Comparison of ENCODE assay signal across 17 mouse cellular contexts in the genomic region with DNA sequence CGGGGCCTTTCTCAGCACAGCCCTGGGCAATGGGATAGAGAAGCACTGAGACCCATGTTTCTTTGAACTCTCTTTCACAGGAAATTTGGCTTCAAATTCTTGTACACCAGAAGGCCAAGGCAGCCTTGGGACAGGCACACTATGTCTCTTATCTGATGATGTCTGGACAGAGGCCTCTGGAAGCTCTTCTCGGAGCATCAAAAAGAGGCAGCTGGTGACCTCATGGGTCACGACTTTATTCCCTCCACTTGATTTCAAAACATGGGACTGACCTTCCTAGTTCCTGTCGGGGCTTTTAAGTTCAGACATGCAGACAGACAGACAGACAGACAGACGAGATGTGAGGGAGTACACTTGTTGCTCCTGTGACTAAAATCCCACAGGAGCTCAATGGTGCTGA. TPM values are rescaled to one million over a fixed set of nuclear protein-coding genes. Genes with fewer than 3 reads are reported as not detected.
DNase-seq lines count a peak whose midpoint lies in the region; ATAC-seq lines count a peak whose summit lies in the region.
"Had no signal": no experiment of that assay in that cellular context is flagged by ENCODE, and none has a peak within 500 bp of the region (broad histone marks: within the 10 kb centered on the region; RNA-seq: fewer than 3 reads in every experiment).

No protein-coding gene starts in this region.

- no peak overlapping the region for H3K4me2 ChIP-seq in liver, embryonic 16.5 days (ENCODE audit: low read depth, low read length)
- H3K4me2 ChIP-seq: forebrain, embryonic 12.5 days; heart, embryonic 12.5 days; hindbrain, embryonic 13.5 days; limb, embryonic 12.5 days had no signal

- DNase-seq in embryo, embryonic 10 days (ENCODE audit: low spot score) = peak; percentile 33
- DNase-seq in embryo, embryonic 9.5 days (ENCODE audit: extremely low spot score) = no peak
- peak; percentile 21 for DNase-seq in lung, postnatal 10 days
- no peak for DNase-seq in lung, postnatal 14 days
- DNase-seq in adrenal gland, postnatal 36 days = peak; percentile 57 to 75
- no peak for DNase-seq in spleen, postnatal 10 days (ENCODE audit: low spot score in 2 of 2)
- DNase-seq: cerebellum, adult 18-20 months; cerebellum, postnatal 25 days; gastrocnemius, adult 2 months; thymus, adult 18-20 months; thymus, postnatal 4 days had no signal

- 43% methylated on average over 5 of the region's 5 CpGs for WGBS in liver, embryonic 16.5 days (ENCODE audit: insufficient replicate concordance)

- H3K9ac ChIP-seq in liver, embryonic 16.5 days (ENCODE audit: low read depth, low read length) = no peak overlapping the region
- H3K9ac ChIP-seq: forebrain, embryonic 12.5 days; heart, embryonic 12.5 days; hindbrain, embryonic 13.5 days; limb, embryonic 12.5 days had no signal

- peak; percentile 20 for ATAC-seq in liver, embryonic 16.5 days (ENCODE audit: low read depth)
- ATAC-seq: inflammation-experienced regulatory T-cells, adult 6 months had no signal

- H3K9me3 ChIP-seq in liver, embryonic 16.5 days (replicated peaks; ENCODE audit: control insufficient read depth, low read length) = no peaks in the 10 kb centered on the region
- H3K9me3 ChIP-seq: forebrain, embryonic 12.5 days; heart, embryonic 12.5 days; hindbrain, embryonic 13.5 days; limb, embryonic 12.5 days had no signal

- no peaks in the 10 kb centered on the region for H3K27me3 ChIP-seq in liver, embryonic 16.5 days (ENCODE audit: control insufficient read depth, insufficient read depth, low read depth, low read length)
- H3K27me3 ChIP-seq: forebrain, embryonic 12.5 days; heart, embryonic 12.5 days; hindbrain, embryonic 13.5 days; limb, embryonic 12.5 days had no signal

- no peak overlapping the region for H3K4me3 ChIP-seq in liver, embryonic 16.5 days (ENCODE audit: low read depth, low read length)
- H3K4me3 ChIP-seq: forebrain, embryonic 12.5 days; gastrocnemius, adult 2 months; heart, embryonic 12.5 days; hindbrain, embryonic 13.5 days; limb, embryonic 12.5 days had no signal

- peak overlapping the region; percentile 76 for H3K27ac ChIP-seq in liver, embryonic 16.5 days (ENCODE audit: low read length)
- H3K27ac ChIP-seq: forebrain, embryonic 12.5 days; gastrocnemius, adult 2 months; hindbrain, embryonic 13.5 days; limb, embryonic 12.5 days had no signal

- H3K36me3 ChIP-seq in liver, embryonic 16.5 days (ENCODE audit: control insufficient read depth, insufficient read depth) = no peaks in the 10 kb centered on the region
- H3K36me3 ChIP-seq: forebrain, embryonic 12.5 days; heart, embryonic 12.5 days; hindbrain, embryonic 13.5 days; limb, embryonic 12.5 days had no signal

- peaks cover 22% of the 10 kb centered on the region for H3K4me1 ChIP-seq in liver, embryonic 16.5 days (ENCODE audit: control insufficient read depth, low read depth, low read length)

RNA-seq across cellular contexts. Expression of a gene that starts 48.3 kb away (rescaled TPM):
- total RNA-seq in adrenal gland, postnatal 36 days (2021) = 10 to 100 TPM; 28.0 to 51.3 TPM
- polyA plus RNA-seq in liver, embryonic 16.5 days (2015; fragmentation: Nextera tagmentation; extraction: Ambion mirVana) = 5.5 and 6.0 TPM in 2 replicates

Comparison
In these comparisons a context has a peak if more than half of its experiments do, and no peak if none do; other contexts are left out.
1. DNase-seq: peak in embryo, embryonic 10 days (single experiment), lung, postnatal 10 days (single experiment) and adrenal gland, postnatal 36 days (2 of 2); none in embryo, embryonic 9.5 days (single experiment), lung, postnatal 14 days (single experiment) and spleen, postnatal 10 days (0 of 2).